Mouse (Mus musculus) layer of hippocampus, postnatal 36 days (tissue): ENCODE results near the gene Efhd1. TPM values are rescaled to one million over a fixed set of nuclear protein-coding genes. Genes with fewer than 3 reads are reported as not detected.
A peak's percentile ranks its signal among the peaks of the same experiment; 100 is the strongest.

Source experiments
- DNase-seq, 2 experiments: peaks; one replicate each; pipeline ENCODE4 v3.0.0; 2022
- total RNA-seq, 2 experiments: library from RNA; stranded (reverse); gene quantifications; 2 replicates each; pipeline ENCODE4 v1.2.3; 2021

The Efhd1 gene
- total RNA-seq: 10 to 100 TPM; 17.1 to 17.9 TPM

DNA sequence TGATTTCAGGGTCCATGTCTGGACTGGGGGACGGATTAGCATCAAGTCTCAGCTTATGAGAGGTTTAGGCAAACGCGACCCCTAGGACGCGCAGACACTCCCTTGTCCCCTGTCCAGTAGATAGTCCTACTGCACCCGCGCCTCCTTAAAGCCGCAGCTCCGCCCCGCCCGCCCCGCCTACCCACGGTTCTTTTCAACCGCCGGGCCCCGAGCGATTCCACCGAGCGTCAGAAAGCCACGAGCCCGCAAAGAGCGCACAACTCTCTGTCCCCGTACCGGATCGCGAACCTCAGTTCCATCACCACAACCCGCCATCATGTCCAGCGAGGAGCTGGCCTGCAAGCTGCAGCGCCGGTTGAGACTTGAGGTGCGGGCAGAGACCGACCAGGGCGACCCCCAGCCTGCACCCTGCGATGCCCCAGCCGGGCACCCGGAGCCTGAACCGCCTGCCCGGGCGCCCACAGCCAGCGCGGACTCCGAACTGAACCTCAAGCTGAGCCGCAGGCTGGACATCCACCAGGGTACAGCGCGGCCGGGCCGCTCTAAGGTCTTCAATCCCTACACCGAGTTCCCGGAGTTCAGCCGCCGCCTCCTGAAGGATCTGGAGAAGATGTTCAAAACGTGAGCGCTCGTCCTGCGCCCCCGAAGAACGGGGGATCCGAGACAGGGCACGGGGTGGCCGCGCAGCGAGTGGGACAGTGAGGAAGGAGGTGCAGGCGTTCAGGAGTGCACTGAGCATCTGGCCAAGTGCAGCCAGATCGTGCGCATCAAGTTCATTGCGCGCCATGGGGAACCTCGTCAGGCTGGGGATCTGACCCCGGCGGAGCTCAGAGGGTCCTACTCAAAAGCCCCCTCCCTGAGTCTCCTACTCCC, at the start of gene Efhd1:
Gene Efhd1, plus strand, starts transcription at position 230 of the 873 bp plus-strand sequence.
- peak in 1 of 2 experiments; percentile 24 for DNase-seq

DNA sequence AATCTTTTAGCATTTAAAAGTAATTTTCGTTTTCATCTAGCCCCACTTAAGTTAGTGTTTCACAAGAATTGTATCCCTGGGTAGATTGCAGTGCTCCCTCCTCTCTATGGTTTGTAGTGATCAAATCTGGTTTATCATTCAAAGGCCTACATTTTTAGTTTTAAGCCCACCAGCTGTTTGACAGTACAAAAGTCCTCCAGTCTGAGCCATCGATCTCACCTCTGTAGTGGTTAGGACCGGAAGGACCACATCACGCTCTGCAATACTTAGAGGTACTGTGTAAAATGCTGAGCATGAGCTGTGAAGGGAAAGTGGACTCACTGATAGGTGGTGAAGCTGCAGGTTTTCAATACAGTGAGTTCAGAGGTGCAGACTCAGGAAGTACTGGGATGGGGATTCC, 49.4 kb upstream of the Efhd1 start:
- DNase-seq: no peak

DNA sequence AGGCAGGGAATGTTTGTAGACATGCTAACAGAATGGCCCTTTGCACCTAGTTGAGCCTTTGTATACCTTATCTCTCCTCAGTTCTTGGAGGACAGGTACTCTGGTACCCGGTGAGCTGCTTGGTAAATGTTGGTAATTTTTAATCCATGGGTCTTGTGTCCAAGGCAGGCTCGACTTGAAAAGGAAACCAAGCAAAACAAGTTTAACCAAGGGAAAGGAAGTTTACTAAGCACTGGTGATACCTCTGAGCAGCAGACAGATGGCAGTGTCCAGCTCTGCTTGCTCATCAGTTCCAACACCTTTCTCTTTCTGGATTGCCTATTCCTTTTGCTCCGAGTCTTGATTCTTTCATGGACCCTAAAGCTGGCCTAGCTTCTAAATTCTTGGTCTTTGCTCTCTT, 46.2 kb upstream of the Efhd1 start:
- no peak for DNase-seq

DNA sequence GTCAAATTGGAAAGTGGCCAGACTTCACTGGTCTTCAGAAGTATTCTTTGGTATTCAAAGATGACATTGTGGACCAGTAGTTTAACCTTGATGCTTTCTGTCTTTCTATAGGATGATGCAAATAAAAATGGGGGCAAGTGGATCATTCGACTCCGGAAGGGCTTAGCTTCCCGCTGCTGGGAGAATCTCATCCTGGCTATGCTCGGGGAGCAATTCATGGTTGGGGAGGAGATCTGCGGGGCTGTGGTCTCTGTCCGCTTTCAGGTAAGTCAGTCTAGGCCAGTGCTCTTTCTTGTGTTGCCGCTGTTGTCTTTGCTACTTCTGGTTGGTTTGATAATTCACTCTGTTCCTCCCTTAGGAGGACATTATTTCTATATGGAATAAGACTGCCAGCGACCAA, 38.4 kb upstream of the Efhd1 start:
- DNase-seq: no peak

DNA sequence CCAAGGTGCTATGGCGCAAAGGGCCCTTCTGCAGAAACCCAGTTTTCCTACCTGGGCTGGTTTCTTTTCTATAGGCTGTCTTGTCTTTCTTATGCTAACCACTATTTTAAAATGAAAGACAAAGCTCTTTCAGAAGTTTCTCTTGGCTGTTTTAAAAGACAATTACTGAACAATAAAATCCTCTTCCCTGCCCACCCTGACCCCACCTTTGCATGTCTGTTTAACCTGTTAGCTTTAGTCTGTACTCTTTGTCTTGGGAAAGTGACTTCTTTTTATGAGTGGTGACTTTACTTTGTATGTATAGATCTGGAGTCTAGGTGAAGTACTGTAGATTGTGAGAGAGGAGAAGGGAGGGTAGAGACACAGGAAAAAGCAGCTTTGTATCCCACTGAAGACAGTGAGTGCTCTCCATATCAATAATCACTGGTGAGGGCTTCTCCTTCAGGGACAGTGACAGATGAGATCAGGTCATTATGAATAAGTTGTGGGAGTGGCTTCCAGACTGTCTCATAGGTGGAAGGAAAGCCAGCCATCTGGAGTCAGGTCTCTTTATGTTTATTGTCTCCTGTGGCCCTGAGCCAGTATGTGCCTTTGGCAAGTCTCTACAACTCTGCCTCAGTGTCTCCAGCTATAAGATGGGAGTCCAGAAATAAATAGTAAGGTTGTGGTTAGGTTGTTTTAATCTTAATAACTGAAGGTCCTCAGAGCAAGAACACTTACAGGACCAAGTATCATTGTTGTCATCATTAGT, 37.6 kb upstream of the Efhd1 start:
- no peak for DNase-seq

DNA sequence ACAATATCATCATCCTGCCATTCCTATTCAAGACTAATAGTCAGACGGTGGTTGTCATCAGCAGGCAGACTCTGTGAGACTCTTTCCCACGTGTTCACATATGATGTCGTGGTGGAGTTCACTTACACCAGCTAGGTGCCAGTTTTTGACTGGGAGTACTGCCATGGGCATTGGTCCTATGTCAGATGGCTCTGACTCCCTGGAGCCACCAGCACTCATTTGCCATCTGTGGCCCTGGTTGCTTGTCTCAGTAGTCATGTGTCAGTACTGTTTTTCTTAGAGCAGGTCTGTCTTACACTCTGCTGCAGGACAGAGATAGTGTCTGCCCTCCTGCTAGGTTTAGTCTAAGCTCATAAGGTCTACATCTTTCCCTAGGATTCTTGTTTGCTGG, 37.0 kb upstream of the Efhd1 start:
- no peak for DNase-seq

DNA sequence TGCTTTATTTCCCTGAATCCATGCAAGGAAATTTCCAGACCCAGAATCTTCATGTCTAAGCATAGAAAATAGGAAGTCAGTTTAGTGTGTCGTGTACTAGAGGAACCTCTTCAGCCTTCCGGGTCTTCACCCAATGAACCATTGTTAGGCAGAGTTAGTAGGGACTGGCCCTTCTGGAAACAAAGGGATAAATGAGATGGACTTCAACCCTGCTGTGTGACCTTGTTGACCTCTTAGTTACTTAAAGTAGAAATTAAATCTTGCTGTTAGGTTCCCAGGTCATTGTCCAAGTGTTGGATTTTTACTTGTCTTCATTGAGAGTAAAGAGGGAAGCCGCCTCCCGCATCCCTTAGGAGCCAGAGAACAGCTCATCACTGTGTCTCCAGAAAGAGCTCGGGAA, 33.6 kb upstream of the Efhd1 start:
- no peak for DNase-seq

DNA sequence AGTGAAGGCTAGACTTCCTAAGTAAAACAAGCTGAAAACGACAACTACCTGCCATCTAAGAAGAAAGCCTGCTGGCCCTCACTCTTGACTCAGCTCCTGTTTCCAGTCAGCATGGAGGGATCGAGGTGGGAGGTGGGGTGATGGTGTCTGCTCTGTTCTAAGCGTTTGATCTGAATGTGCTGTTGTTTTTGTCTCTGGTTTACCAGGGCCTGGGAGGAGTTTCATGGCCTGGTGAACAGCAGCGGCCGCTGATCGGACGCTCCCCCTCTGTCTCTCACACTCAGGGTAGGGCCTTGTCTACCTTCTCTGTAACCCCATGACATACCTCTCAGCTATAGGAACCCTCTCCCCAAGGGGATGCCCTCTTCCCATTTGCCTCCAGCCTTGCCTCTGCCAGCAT, 32.0 kb upstream of the Efhd1 start:
- no peak for DNase-seq

DNA sequence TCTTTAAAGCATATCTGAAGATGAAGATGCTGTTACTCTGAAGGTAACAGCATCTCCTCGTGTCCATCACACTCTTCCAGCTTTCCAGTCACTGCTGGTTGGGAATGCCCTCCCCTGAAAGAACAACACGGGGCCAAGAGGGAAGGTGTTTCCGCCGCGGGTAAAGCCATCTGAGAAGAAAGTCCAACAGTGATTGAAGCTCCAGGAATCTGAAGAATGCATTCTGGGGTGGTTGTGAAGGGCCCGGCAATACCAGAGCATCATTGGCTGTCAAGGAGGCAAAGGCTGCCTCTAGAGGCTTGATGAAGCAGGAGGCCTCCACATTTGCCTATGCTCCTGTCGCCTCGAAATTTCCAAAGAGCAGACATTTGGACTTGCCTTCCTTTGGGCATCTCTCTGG, 25.1 kb upstream of the Efhd1 start:
- no peak for DNase-seq

DNA sequence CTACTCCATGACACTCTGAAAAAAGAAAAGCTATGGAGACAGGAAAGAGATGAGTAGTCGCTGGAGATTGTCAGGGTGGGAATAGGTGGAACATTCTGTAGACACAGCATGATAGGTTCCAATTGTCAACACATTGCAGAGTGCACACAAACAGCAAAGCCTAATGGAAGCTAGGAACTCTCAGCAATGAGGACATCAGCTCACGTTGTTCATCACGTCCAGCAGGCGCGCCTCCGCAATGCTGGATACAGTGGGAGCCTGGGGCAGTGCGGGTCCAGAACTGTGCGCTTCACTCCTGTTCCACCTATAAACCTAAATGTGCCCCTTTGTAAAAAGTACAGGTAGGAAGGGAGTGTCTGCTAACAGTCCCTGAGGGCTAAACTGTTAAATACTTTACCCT, 21.1 kb upstream of the Efhd1 start:
- no peak for DNase-seq

DNA sequence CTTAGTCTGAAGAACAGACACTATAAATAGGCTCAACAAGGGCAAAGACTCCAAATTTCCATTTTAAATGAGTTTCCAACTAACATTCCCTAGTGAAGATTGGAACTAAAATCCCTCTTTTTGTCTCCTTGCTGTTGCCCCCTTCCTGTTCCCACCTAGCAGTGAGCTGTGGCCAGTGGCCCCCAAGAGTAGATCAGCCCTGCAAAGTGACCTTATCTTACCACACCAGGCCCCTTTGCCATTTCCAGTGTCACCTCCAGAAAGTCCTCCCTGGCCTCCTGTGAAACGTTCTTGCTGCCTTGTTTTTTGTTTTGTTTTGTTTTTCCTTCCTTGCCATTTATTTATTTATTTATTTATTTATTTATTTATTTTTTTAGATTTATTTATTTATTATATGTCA, 18.7 kb upstream of the Efhd1 start:
- DNase-seq: no peak

DNA sequence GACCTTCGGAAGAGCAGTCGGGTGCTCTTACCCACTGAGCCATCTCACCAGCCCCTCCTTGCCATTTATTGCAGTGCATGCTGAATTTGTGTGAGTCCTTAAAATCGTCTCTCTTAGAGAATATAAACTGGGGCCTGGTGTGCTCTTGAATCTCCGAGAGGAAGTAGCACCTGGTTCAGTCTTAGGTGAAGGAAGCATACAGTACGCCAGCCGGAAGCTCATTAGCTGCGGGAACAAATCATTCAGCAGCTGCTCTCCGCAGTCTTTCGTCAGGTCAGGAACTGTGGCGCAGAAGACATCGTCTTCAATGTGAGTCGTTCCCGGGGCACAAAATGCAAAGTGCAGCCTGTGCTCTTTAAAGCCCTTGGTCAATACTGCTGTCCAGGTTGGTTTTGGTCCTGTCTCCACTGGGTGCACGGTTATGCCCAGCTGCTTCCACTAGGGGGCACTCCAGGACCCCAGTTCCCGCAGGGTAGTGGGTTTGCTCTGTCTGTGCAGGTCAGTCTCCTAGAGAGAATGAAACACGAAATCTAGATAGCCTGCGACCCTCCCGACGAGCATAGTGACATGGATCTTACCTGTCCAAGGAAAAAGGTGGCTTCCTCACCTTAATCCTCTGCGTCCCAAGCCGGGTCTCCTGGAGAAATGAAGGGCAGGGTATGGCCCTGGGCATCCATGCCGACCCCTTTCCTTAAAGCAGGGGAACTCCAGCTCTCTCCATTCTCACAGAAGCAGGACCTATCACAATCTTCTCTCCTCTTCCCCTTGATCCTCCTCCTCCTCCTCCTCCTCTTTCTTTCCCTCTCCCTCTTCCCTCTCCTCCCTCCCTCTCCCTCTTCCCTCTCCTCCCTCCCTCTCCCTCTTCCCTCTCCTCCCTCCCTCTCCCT, 18.0 kb upstream of the Efhd1 start:
- DNase-seq: peak; percentile 80 to 81

DNA sequence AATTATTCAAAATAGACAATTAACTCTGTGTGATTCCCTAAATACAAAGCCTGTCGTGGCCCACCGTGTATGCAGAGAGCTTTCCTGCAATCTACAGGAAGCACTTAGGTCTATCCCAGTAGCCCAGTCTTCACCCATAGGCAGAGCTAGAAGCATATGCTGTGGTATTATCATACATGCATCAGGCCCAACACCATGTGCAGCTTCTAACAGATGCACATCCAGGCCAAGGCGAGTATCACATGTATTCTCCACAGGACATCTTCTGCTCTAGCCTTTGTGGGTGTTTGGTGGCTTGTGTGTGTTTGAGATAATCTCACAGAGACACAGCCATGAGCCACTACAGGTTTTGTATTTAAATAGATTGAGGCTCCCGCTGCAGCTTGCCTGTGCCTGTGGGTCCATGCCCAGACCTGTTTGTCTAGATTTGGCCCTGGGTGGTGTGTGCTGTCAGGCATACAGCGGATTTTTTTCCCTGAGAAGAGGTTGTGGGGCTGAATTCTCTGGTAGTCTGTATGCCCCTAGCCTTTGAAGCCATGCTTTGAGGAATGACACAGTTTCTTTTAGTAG, 12.0 kb upstream of the Efhd1 start:
- DNase-seq: no peak

DNA sequence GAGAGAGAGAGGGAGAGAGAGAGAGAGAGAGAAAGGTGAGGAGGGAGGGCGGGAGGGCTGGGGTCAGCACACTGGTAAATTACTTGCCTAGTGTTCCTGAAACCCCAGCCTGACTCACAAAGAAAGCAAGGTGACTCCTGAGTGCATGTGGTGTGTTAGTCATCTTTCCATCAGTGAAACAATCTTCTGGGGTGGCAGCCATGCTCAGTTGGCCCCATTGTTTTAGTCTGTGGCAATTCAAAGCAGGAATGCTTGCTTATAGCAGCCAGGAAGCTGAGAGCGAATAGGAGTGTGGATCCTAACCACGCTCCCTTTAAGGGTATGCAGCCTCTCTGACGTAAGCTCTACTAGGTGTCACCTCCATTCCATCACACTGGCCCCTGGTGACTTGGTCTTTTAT, 9.0 kb upstream of the Efhd1 start:
- DNase-seq: no peak

DNA sequence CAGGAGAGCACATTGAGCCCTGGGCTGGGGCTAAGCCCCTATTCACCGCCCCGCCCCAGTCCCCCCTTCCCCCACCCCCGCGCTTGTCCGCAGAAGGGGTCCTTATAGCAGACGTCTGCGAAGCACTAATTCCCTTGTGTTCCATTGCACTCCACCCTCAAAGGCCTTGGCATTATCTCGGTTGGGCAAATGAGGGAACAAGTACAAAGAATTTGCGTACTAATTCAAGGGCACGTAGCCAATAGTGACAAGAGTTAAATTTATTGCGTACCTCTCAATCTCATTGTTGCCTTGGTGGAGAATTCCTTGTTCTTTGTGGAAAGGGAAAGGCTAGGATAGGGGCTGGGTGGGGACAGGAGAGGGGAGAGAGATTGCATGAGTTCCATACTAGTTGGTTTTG, 6.5 kb upstream of the Efhd1 start:
- DNase-seq: no peak

DNA sequence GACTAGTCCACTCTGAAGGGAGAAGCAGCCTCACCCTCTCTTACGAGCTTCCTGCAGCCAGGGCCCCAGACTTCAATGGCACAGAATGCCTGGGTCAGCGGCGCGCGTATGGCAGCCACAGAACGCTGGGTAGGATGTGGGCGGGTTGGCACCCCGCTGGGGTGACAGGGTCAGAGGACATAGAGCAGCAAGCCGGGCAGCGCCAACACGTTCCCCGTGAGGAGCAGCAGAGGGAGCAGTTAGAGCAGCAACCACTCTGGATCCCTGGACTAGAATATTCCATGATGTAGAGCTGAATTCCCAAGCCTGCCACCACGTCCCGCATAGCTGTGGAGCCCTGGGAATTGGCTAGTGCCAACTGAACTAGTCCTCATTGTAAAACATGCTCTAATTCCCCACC, 5.7 kb upstream of the Efhd1 start:
- DNase-seq: no peak

DNA sequence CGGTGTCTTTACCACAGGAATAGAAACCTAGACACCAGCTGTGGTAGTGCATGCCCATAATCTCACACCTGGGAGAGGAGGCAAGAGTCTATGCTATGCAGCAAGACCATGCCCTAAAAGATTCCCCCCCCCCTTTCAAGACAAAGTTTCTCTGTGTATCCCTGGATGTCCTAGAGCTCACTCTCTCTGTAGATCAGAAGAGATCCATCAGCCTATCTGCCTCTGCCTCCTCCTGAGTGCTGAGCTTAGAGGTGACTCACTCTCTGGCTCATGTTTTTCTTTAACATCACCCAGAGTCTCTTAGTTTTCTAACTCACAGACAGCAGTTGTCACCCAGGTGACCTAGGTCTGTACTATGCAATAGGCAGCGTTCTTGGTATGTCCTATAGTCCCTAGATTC, 4.8 kb upstream of the Efhd1 start:
- no peak for DNase-seq

DNA sequence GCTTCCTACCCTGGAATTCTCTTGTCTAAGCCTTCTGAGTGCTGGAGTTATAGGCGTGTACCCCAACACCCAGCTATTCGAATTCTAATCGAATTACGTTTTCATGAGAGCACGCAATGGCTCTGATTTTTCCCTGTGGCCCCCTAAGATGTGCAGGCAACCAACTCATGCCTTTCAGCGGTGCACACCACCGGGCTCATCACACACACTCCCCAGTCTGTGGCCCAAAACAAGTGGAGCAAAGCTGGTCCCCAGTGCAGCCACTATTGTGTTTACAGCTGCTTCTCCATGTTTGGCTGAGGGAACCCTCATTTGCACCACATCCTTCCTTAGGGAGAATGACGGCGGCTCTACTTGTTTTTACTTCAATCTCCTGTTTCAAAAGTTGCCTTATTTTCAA, 906 bp upstream of the Efhd1 start:
- no peak for DNase-seq

DNA sequence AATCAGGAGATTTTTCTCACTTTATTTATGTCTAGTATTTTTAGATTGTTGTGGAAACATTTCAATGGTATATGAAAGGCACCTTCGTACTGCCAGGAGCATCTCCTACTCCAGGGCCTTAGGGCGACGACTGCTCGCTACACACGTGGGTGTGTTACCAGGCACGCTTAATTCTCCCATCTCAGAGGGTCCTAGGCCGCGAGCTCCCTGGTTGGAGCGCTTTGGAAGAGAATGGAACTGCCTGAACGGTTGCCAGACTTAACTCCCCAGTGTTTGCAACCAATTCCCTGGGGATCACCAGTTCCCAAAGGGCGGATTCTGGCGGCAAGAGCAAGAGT, 398 bp upstream of the Efhd1 start:
- DNase-seq: no peak

DNA sequence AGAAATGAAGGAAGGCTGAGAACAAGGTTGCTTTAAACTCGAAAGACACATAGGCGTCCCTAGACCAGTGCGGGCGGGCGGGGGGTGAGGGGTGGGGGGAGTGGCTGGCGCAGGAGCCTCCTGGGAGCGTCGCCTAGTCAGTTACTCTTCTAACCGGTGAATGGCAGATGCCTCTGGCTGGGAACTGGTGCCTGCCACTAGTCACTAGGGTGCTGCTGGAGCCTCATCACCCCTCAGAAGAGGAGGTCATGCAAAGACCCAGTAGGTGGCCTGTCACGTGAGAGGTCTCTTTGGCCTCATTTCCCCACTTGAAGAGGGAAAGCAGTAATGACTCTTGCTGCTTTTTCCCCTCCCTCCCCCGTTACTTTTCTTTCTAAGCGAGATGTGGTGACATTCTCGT, 1.0 kb downstream of the Efhd1 start:
- no peak for DNase-seq

DNA sequence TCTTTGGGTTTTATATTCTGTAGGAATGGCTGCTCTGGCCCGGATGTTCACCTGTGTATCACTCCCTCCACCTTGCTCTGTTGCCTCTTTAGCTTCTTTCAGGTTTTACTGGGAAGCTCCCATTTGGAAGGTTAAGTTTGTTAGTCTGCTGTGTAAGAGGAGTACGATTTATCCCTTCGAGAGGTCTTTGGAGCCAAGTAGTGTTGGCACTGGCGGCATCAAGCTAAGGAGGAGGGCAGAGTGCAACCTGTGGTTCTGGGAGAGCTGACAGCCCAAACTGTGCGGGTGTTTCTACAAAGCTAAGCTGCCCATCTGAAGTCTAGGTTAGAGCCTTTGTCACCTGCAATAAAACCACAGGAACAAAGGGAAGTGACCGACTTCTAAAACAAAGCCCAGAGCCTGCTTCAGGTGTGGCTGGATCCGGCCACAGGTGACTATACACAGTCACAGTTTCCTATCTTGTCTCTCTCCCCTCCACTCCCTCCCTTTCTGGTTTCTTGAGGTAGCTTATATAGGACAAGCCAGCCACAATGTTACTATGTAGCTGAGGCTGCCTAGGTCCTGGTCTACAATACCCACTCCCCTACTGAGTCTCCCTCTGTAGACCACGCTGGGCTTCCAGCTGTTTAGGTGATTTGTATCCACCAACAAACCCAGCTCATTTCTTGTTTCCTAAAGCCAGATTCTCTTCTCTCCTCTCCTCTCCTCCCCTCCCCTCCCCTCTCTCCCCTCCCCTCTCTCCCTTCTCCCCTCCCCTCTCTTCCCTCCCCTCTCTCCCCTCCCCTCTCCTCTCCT, 2.3 kb downstream of the Efhd1 start:
- no peak for DNase-seq

DNA sequence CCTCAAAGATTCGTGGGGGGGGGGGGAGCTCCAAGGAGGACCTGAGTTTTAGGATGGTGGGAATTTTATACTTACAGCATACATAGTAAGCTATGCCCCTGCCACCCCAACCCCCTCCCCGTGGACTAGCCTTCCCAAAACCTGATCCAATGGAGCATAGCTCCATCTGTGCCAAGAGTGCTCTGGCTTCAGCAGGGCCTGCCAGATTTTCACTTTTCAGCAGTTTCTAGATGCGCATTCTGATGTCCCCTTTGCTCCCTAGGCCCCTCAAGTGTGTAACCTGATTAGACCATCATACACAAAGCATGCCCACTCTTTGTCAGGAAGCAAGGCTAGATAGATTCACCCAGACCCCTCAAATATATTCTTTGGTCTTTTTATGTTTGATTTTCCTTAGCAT, 6.0 kb downstream of the Efhd1 start:
- DNase-seq: no peak
